Mouse (Mus musculus) layer of hippocampus, adult 18-20 months (tissue): Measurements from ENCODE around the gene Mfsd7a. TPM values are rescaled to one million over a fixed set of nuclear protein-coding genes. Genes with fewer than 3 reads are reported as not detected.

Experiments
- DNase-seq, 2 experiments: peaks; one replicate each; pipeline ENCODE4 v3.0.0; 2022; ENCODE audit warnings: low spot score in 2 of 2
- total RNA-seq, 2 experiments: library from RNA; stranded (reverse); gene quantifications; 2 replicates each; pipeline ENCODE4 v1.2.3; 2021

Mfsd7a gene
- total RNA-seq, 2 experiments from 2014 or later = 1.2 to 1.6 TPM

- DNase-seq = peak; percentile 89 to 97
Observed at GRCm38 (mm10) chr5:108433804-108434587, 14.7 kb downstream of the Mfsd7a start, which contains the start of gene Atp5k. Gene Atp5k, minus strand, starts transcription at chr5:108434448.

DNA sequence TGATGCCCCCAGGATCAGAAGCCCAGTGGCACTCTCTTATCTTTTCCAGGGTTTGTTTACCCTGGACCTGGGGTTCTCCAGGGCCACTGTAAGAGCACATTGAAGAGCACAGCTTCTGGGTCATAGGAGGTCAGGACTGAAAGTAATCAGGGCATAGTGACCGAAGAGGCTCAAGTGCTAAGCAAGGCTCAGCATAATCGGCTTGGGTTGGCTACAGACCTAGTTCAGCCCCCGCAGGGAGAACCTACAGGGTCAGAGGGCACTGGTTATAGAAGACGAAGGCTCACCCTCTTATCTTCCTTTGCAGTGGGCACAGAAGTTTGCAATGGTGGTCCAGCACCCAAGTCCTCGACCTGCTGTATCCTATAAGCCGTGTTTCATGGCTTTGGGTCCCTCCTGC lies 17.5 kb downstream of the Mfsd7a start:
- DNase-seq = no peak

GRCm38 (mm10) chr5:108427186-108427585 lies 21.5 kb downstream of the Mfsd7a start:
- peak in 1 of 2 experiments; percentile 76 for DNase-seq

GRCm38 (mm10) chr5:108423427-108423826 lies 25.3 kb downstream of the Mfsd7a start:
- no peak for DNase-seq

DNA sequence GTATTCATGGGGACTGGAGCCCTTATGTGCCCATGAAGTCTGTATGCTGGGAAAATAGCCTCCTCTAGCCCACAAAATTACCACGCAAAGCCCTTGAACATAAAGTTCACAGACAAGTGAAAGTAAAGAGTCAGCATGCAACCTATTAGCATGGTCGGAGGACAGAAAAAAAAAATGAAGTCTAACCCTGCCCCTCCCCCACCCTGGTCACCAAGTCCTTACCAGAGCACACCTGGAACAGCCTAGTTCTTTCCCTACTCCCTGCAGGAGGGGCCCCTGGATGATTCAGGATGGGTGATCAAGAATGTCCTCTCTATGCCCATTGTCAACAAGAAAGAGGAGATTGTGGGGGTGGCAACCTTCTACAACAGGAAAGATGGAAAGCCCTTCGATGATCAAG lies 25.9 kb downstream of the Mfsd7a start:
- DNase-seq = no peak

DNA sequence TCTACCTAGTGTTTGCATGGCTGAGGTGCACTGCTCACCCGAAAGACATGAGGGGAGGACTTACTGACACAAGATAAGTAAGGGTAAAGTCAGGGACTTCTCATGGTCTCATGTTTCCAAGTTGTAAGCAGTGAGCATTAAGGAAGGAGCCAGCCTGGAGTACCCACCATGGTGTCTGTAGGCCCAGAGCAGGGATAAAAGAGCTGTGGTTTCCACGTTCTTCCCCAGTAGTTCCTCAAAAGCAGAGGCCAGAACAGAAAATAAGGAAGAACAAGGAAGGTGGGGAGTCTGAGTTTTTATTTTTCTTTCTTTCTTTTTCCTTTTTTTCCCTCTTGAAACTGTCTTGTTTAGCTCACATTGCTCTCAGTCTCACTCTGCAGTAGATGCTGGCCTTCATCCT lies 34.0 kb downstream of the Mfsd7a start:
- no peak for DNase-seq

DNA sequence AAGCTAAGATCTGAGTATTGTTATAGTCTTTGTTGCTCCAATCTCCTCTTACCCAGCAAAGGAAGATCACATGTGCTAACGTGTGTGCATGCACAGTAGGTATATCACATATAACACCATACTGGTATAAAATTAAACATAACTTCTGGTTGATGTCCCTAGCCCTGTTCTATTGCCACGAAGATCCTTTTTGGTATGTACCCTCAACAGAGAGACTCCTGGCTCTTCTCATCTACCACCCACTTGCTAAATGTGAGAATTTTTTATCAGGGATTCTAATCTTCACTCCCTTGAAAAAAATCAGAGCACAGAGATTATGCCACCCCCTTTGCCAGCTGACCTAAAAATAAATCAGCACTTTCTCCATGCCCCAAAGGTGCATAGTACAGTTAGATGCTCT lies 41.7 kb downstream of the Mfsd7a start:
- DNase-seq = no peak

GRCm38 (mm10) chr5:108405460-108405859 lies 43.2 kb downstream of the Mfsd7a start:
- DNase-seq = no peak

- no peak for DNase-seq
Observed at GRCm38 (mm10) chr5:108403453-108403852, 45.2 kb downstream of the Mfsd7a start.

Other genes starting within 250 kb of the Mfsd7a start
- 10 to 100 TPM; 45.5 to 46.0 TPM for gene Dr1, start 180.0 kb downstream of the Mfsd7a start, total RNA-seq
- gene Pigg, start 136.3 kb downstream of the Mfsd7a start, total RNA-seq = 10 to 100 TPM; 11.3 to 12.2 TPM
- 10 to 100 TPM; 58.0 to 58.9 TPM for gene Gm42517, start 81.0 kb downstream of the Mfsd7a start, total RNA-seq
- under 1 TPM; 0.15 to 0.22 TPM for gene Pde6b, start 60.5 kb downstream of the Mfsd7a start, total RNA-seq
- 100 to 1,000 TPM; 253 to 278 TPM for gene Atp5k, start 14.4 kb downstream of the Mfsd7a start, total RNA-seq
- 10 to 100 TPM; 45.4 to 47.4 TPM for gene Pcgf3, start 12.3 kb upstream of the Mfsd7a start, total RNA-seq
- gene Cplx1, start 101.1 kb upstream of the Mfsd7a start, total RNA-seq = 100 to 1,000 TPM; 575 to 577 TPM
- gene Gak, start 180.9 kb upstream of the Mfsd7a start, total RNA-seq = 10 to 100 TPM; 89.7 to 93.0 TPM
- gene Tmem175, start 180.9 kb upstream of the Mfsd7a start, total RNA-seq = 10 to 100 TPM; 38.5 to 41.3 TPM
- 10 to 100 TPM; 15.0 to 16.1 TPM for gene Idua, start 211.4 kb upstream of the Mfsd7a start, total RNA-seq
- gene Dgkq, start 220.8 kb upstream of the Mfsd7a start, total RNA-seq = 10 to 100 TPM; 45.4 to 46.9 TPM
- gene Slc26a1, start 226.7 kb upstream of the Mfsd7a start, total RNA-seq = 1 to 10 TPM in 1 of 2 experiments, under 1 TPM in 1; 0.96 to 1.4 TPM
- 10 to 100 TPM; 21.9 to 23.3 TPM for gene Fgfrl1, start 243.5 kb upstream of the Mfsd7a start, total RNA-seq